Mouse (Mus musculus): ENCODE measurements around the gene Npc2.

- no peak for TF ChIP-seq POLR2A (IDR thresholded peaks at IDR 0.05; ENCODE audit: insufficient read depth, low read depth, low read length)
- TF ChIP-seq EP300 (IDR thresholded peaks at IDR 0.05; ENCODE audit: insufficient read depth, low read depth, low read length), result no peak
- TF ChIP-seq CTCF (IDR thresholded peaks at IDR 0.05), result peak; percentile 20; the same call in 1 of the 2 replicates
Observed at GRCm38 (mm10) chr12:84818496-84818895, 45.5 kb upstream of the Npc2 start.

Measured in heart, adult 2 months (tissue).